Mouse (Mus musculus) adrenal gland, postnatal 14 days (tissue): Measurements from ENCODE around the gene Rcn1. TPM values are rescaled to one million over a fixed set of nuclear protein-coding genes. Genes with fewer than 3 reads are reported as not detected.

Experiments
- DNase-seq: peaks from one replicate; pipeline ENCODE4 v3.0.0; 2021; ENCODE audit warnings: mixed read lengths
- total RNA-seq: library from RNA; stranded (reverse); gene quantifications from 2 replicates; pipeline ENCODE4 v1.2.3, GENCODE M21; 2021

Gene Rcn1
- total RNA-seq, 1 experiment from 2014 or later, result 108 TPM

GRCm38 (mm10) chr2:105337171-105337875 is 61.8 kb downstream of the Rcn1 start:
- DNase-seq, result no peak

- DNase-seq, result no peak
Measured at GRCm38 (mm10) chr2:105336314-105337027, 62.6 kb downstream of the Rcn1 start.

Other genes starting within 250 kb of the Rcn1 start
- gene Them7, start 175.0 kb downstream of the Rcn1 start, total RNA-seq, result 1.1 and 2.5 TPM in 2 replicates